Mouse (Mus musculus) CH12.LX (cell line): ENCODE results near the gene Kiss1r. TPM values are rescaled to one million over a fixed set of nuclear protein-coding genes. Genes with fewer than 3 reads are reported as not detected.

ENCODE experiments used
- DNase-seq: peaks from one replicate; pipeline ENCODE4 v3.0.0-alpha.2; 2013; ENCODE audit errors: extremely low read depth
- H3K27ac ChIP-seq: 2 replicates; pipeline ENCODE4 v1.5.1; 2012; ENCODE audit warnings: low read depth, mild to moderate bottlenecking, control low read depth, moderate library complexity; ENCODE audit not compliant: insufficient read depth
- H3K27me3 ChIP-seq: replicated peaks from 2 replicates; pipeline ENCODE3; 2012; ENCODE audit warnings: inconsistent platforms
- H3K36me3 ChIP-seq, 2 experiments: replicated peaks in 1 of 2; 2 replicates each; pipeline versions ENCODE3 to v1.6.1; 2012; ENCODE audit warnings: inconsistent platforms in 1 of 2, low read length in 1 of 2, mild to moderate bottlenecking in 1 of 2, mixed read lengths in 1 of 2, moderate library complexity in 1 of 2; ENCODE audit not compliant: control insufficient read depth in 1 of 2, insufficient read depth in 1 of 2
- H3K4me1 ChIP-seq, 2 experiments: 2 replicates each; pipeline ENCODE4 v1.6.1; 2012; ENCODE audit warnings: inconsistent platforms in 1 of 2, moderate library complexity in 1 of 2; ENCODE audit not compliant: insufficient read depth in 2 of 2, control insufficient read depth in 1 of 2
- H3K4me2 ChIP-seq: 2 replicates; pipeline ENCODE4 v1.6.1; 2012; ENCODE audit warnings: low read depth, mild to moderate bottlenecking, control low read depth; ENCODE audit not compliant: poor library complexity, insufficient read depth, severe bottlenecking
- H3K4me3 ChIP-seq, 3 experiments: fragments of 150-350 bp in 1 of 3; sonication (generic) in 1 of 3; replicated peaks in 1 of 3; 2 replicates each; pipeline versions ENCODE3 to v1.5.1; 2011 to 2012; ENCODE audit warnings: low read depth in 2 of 3, low read length in 2 of 3, mild to moderate bottlenecking in 2 of 3, moderate library complexity in 2 of 3, control low read depth in 1 of 3, improper control_type of control experiment in 1 of 3, inconsistent platforms in 1 of 3, mixed read lengths in 1 of 3; ENCODE audit not compliant: poor library complexity in 1 of 3
- H3K79me2 ChIP-seq: replicated peaks from 2 replicates; pipeline ENCODE4 v1.6.1; 2012; ENCODE audit warnings: mild to moderate bottlenecking, moderate library complexity; ENCODE audit not compliant: control insufficient read depth, poor library complexity, insufficient read depth, severe bottlenecking; ENCODE audit errors: extremely low read depth
- H3K9ac ChIP-seq: 2 replicates; pipeline ENCODE4 v1.6.1; 2012; ENCODE audit warnings: low read depth, mild to moderate bottlenecking, control low read depth, moderate library complexity; ENCODE audit not compliant: insufficient read depth
- H3K9me3 ChIP-seq: replicated peaks from 2 replicates; pipeline ENCODE3; 2012; ENCODE audit warnings: low read length, inconsistent platforms, mixed read lengths
- BHLHE40 ChIP-seq: IDR thresholded peaks from 2 replicates; pipeline ENCODE4 v1.6.1; 2011; ENCODE audit warnings: mild to moderate bottlenecking, low read depth, low read length, improper control_type of control experiment
- CHD1 ChIP-seq: IDR thresholded peaks from 2 replicates; pipeline ENCODE4 v1.6.1; 2012; ENCODE audit warnings: low read depth, low read length, improper control_type of control experiment, inconsistent platforms
- CTCF ChIP-seq, 2 experiments: IDR thresholded peaks in 1 of 2; conservative IDR thresholded peaks in 1 of 2; 2 replicates each; pipeline ENCODE4 v1.5.1; 2011 to 2012; ENCODE audit warnings: low read depth in 2 of 2, low read length in 2 of 2, improper control_type of control experiment in 1 of 2, inconsistent platforms in 1 of 2, mild to moderate bottlenecking in 1 of 2, moderate library complexity in 1 of 2
- E2F4 ChIP-seq: IDR thresholded peaks from 2 replicates; pipeline ENCODE4 v1.6.1; 2011; ENCODE audit warnings: low read depth, low read length, improper control_type of control experiment; ENCODE audit not compliant: insufficient replicate concordance
- ELF1 ChIP-seq: IDR thresholded peaks from 2 replicates; pipeline ENCODE4 v1.6.1; 2014; ENCODE audit warnings: low read depth, mild to moderate bottlenecking, inconsistent platforms, low read length, improper control_type of control experiment
- EP300 ChIP-seq: IDR thresholded peaks from 2 replicates; pipeline ENCODE4 v1.6.1; 2011; ENCODE audit warnings: low read length, improper control_type of control experiment
- HCFC1 ChIP-seq: IDR thresholded peaks from 2 replicates; pipeline ENCODE4 v1.6.1; 2012; ENCODE audit warnings: low read depth, mild to moderate bottlenecking, inconsistent platforms, low read length, improper control_type of control experiment
- JUND ChIP-seq: conservative IDR thresholded peaks from 2 replicates; pipeline ENCODE4 v1.6.1; 2011; ENCODE audit warnings: low read depth, low read length, improper control_type of control experiment
- MAX ChIP-seq: IDR thresholded peaks from 2 replicates; pipeline ENCODE4 v1.6.1; 2011; ENCODE audit warnings: low read length, improper control_type of control experiment
- MAZ ChIP-seq: IDR thresholded peaks from 2 replicates; pipeline ENCODE4 v1.6.1; 2012; ENCODE audit warnings: low read depth, mild to moderate bottlenecking, inconsistent platforms, low read length, improper control_type of control experiment, moderate library complexity
- MEF2A ChIP-seq: IDR thresholded peaks from 2 replicates; pipeline ENCODE4 v1.6.1; 2014; ENCODE audit warnings: low read depth, mild to moderate bottlenecking, inconsistent platforms, low read length, improper control_type of control experiment, borderline replicate concordance
- MYC ChIP-seq: IDR thresholded peaks from 2 replicates; pipeline ENCODE4 v1.6.1; 2011; ENCODE audit warnings: low read depth, mild to moderate bottlenecking, improper control_type of control experiment, low read length
- NELFE ChIP-seq: IDR thresholded peaks from 2 replicates; pipeline ENCODE4 v1.6.1; 2011; ENCODE audit warnings: low read depth, low read length, improper control_type of control experiment
- NRF1 ChIP-seq: IDR thresholded peaks from 2 replicates; pipeline ENCODE4 v1.6.1; 2014; ENCODE audit warnings: low read depth, mild to moderate bottlenecking, inconsistent platforms, low read length, improper control_type of control experiment, moderate library complexity
- POLR2AphosphoS2 ChIP-seq: IDR thresholded peaks from 2 replicates; pipeline ENCODE4 v1.6.1; 2011; ENCODE audit warnings: low read depth, low read length, improper control_type of control experiment
- RAD21 ChIP-seq: IDR thresholded peaks from 2 replicates; pipeline ENCODE4 v1.6.1; 2011; ENCODE audit warnings: low read depth, mild to moderate bottlenecking, low read length, improper control_type of control experiment, moderate library complexity
- RCOR1 ChIP-seq: conservative IDR thresholded peaks from 2 replicates; pipeline ENCODE4 v1.6.1; 2012; ENCODE audit warnings: low read depth, mild to moderate bottlenecking, inconsistent platforms, low read length, improper control_type of control experiment
- SMC3 ChIP-seq: IDR thresholded peaks from 2 replicates; pipeline ENCODE4 v1.6.1; 2011; ENCODE audit warnings: low read depth, low read length, improper control_type of control experiment
- TCF12 ChIP-seq: IDR thresholded peaks from 2 replicates; pipeline ENCODE4 v1.6.1; 2014; ENCODE audit warnings: low read depth, mild to moderate bottlenecking, inconsistent platforms, low read length, improper control_type of control experiment
- USF2 ChIP-seq: conservative IDR thresholded peaks from 2 replicates; pipeline ENCODE4 v1.6.1; 2011; ENCODE audit warnings: low read depth, low read length, improper control_type of control experiment
- ZC3H11A ChIP-seq: IDR thresholded peaks from 2 replicates; pipeline ENCODE4 v1.6.1; 2012; ENCODE audit warnings: low read depth, mild to moderate bottlenecking, inconsistent platforms, low read length, improper control_type of control experiment
- ZKSCAN1 ChIP-seq: IDR thresholded peaks from 2 replicates; pipeline ENCODE4 v1.6.1; 2012; ENCODE audit warnings: low read depth, inconsistent platforms, low read length, improper control_type of control experiment, borderline replicate concordance
- ZMIZ1 ChIP-seq: IDR thresholded peaks from 2 replicates; pipeline ENCODE4 v1.6.1; 2012; ENCODE audit warnings: low read depth, mild to moderate bottlenecking, inconsistent platforms, low read length, improper control_type of control experiment
- dilution Hi-C: fragments of 300-500 bp; cut with MboI; formaldehyde crosslinking; loops from 2 replicates; pipeline ENCODE4 v1.14.3; 2020; ENCODE audit warnings: low sequenced_read_pairs; ENCODE audit not compliant: extremely low pct_unique_long_range_greater_than_20kb, extremely low pct_ligation_motif_present
- in situ Hi-C: fragments of 300-500 bp; cut with MboI; formaldehyde crosslinking; loops from 3 replicates; pipeline ENCODE4 v1.14.3; 2019; ENCODE audit warnings: low sequenced_read_pairs, low pct_ligation_motif_present, low pct_unique_long_range_greater_than_20kb, mixed read lengths
- polyA plus RNA-seq: library from polyadenylated mRNA; unstranded; fragments of >175 nt; gene quantifications from 2 replicates; pipeline ENCODE4 v1.2.1, GENCODE M21; 2012; ENCODE audit warnings: low read depth; ENCODE audit not compliant: insufficient read length
- total RNA-seq, 2 experiments: library from RNA; depleted of rRNA; stranded (reverse); fragments of 300-350 nt in 1 of 2; fragments of >200 nt in 1 of 2; gene quantifications; 2 replicates each; pipeline ENCODE4 v1.2.3; 2012 to 2014

Kiss1r gene
- total and polyA plus RNA-seq, 3 experiments = 0.17 to 0.76 (median 0.24) TPM

DNA sequence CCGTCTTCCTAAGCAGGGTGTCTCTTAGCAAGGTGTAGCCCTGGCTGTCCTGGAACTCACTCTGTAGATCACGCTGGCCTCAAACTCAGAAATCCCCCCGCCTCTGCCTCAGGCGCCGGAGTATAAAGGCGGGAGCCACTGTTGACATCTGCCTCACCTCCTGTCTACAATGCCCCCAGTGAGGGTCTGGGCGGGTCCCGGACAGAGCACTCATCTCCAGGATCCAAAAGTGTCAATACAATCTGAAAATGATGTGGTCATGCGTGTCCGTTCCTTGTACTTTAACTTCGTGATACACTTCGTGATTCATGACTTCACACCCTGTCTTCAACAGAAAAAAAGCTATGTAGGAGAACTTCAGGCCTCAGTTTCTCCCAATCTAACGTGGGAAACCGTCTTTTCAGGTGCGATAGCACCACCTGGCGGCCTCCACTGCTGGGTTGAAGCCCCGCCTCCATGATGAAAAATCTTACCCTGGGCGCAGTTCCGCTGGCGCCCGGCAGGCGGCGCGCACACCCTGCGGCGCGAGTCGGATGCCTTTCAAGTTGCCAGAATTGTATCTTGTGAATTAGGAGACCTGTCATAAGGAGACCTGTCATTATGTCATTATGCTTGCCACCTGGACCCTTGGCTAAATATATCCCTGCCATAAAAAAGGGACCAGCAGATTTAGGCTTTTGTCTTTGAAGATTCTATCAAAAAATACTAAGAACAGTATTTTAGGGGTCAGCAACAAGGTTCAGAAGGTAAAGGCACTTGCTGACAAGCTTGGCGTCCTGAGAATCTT, 8.4 kb downstream of the Kiss1r start (continued):
- peak; percentile 94 to 100 for TF ChIP-seq CTCF (conservative IDR thresholded peaks at IDR 0.05 in 1 of 2, IDR thresholded peaks at IDR 0.05 in 1 of 2; ENCODE audit: low read depth in 2 of 2, low read length in 2 of 2)
- TF ChIP-seq MAZ = peak; percentile 60; the same call in 1 of the 2 replicates
- peak; percentile 100 for TF ChIP-seq SMC3
- TF ChIP-seq NRF1 = peak; percentile 48
- no peak for TF ChIP-seq POLR2AphosphoS2
- TF ChIP-seq MEF2A = peak; percentile 90
- peak; percentile 79 for TF ChIP-seq NELFE
- 0 out of 2 replicates have a peak, but pooled peaks have one; percentile 49 for TF ChIP-seq E2F4
- no peak for TF ChIP-seq RCOR1
- TF ChIP-seq USF2 = no peak
- peak; percentile 52 for TF ChIP-seq HCFC1
- TF ChIP-seq TCF12 = peak; percentile 76
- TF ChIP-seq BHLHE40 = 0 out of 2 replicates have a peak, but pooled peaks have one; percentile 41
- TF ChIP-seq MYC = peak; percentile 64
- TF ChIP-seq ZKSCAN1 = no peak
- no peak for TF ChIP-seq ZMIZ1
- TF ChIP-seq JUND = no peak; the same call in 1 of the 2 replicates
- no peak for TF ChIP-seq CHD1
- TF ChIP-seq ELF1 = peak; percentile 61
- TF ChIP-seq ZC3H11A = peak; percentile 99
- TF ChIP-seq MAX = no peak

DNA sequence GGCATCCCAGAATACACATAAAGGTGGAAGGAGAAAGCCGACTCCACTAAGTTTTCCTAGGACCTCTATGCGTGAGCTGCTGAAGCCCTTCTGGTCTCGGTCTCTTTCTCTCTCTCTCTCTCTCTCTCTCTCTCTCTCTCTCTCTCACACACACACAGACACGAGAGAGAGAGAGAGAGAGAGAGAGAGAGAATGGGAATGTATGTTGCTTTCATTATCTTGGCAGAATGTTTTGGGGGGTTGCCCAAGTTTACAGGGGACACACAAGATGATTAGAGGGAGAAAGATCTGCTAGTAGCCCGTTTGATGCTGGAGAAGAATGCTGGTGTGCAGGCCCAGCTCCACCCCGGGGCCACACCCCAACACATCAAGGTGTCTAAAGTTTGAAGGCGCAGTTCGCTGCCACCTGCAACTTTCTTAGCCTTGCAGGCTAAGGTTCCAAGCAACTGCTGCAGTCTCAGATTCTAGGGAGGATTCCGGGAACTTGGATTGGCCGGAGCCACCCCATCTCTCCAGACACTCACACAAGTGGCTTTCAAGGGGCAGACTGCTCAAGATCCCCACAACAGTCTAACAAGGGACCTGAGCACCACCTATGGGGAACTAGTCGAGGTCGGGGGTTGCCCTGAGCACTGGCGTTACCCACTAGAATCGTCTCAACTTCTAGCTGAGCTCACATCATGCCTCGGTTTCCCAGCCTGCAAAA, 9.2 kb downstream of the Kiss1r start:
- peak overlapping the region; percentile 61 to 96 (median 63) for H3K4me3 ChIP-seq
- H3K9ac ChIP-seq = peak overlapping the region; percentile 75
- H3K4me2 ChIP-seq = peak overlapping the region; percentile 92
- H3K9me3 ChIP-seq = peaks cover 4% of the 10 kb centered on the region
- dilution Hi-C loops (no loop called here), in situ Hi-C loops (loop anchor here (5.0 kb wide), 2 partner anchors 34 to 36 kb away; partner anchors contain the start of genes Cfd and Wdr18)
- peaks cover 3 to 46% of the 10 kb centered on the region in 2 experiments for H3K4me1 ChIP-seq
- no peaks in the 10 kb centered on the region for H3K27me3 ChIP-seq
- peak overlapping the region; percentile 81 for H3K27ac ChIP-seq
- peak; percentile 46 for DNase-seq
- TF ChIP-seq RAD21 = no peak
- 0 out of 2 replicates have a peak, but pooled peaks have one; percentile 8 for TF ChIP-seq EP300
- TF ChIP-seq MYC = no peak
- no peak for TF ChIP-seq E2F4
- TF ChIP-seq CHD1 = peak; percentile 64; the same call in 1 of the 2 replicates
- H3K36me3 ChIP-seq = peaks cover 5 to 13% of the 10 kb centered on the region in 2 experiments
- H3K79me2 ChIP-seq = peaks cover 40% of the 10 kb centered on the region
